Comparison of ENCODE assay signal across 9 mouse cellular contexts in genomic region chr11:4882892-4883627, GRCm38 (mm10). TPM values are rescaled to one million over a fixed set of nuclear protein-coding genes. Genes with fewer than 3 reads are reported as not detected.
DNase-seq lines count a peak whose midpoint lies in the region; ATAC-seq lines count a peak whose summit lies in the region.
"Had no signal": no experiment of that assay in that cellular context is flagged by ENCODE, and none has a peak within 500 bp of the region (broad histone marks: within the 10 kb centered on the region; RNA-seq: fewer than 3 reads in every experiment).

No protein-coding gene starts in this region.

- H3K4me3 ChIP-seq in midbrain, embryonic 15.5 days, result no peak overlapping the region
- no peak overlapping the region for H3K4me3 ChIP-seq in midbrain, embryonic 10.5 days
- peak overlapping the region; percentile 2; the same call in 1 of the 2 replicates for H3K4me3 ChIP-seq in liver, embryonic 13.5 days (replicated peaks)

- ATAC-seq in midbrain, embryonic 15.5 days (replicated peaks), result 0 out of 2 replicates have a peak, but pooled peaks have one; percentile 33
- ATAC-seq in liver, embryonic 13.5 days (ENCODE audit: low read depth), result peak; percentile 83

- 62% methylated on average over 14 of the region's 14 CpGs for whole genome bisulfite sequencing in midbrain, embryonic 15.5 days
- WGBS in midbrain, embryonic 10.5 days, result 53% methylated on average over 14 of the region's 14 CpGs
- 54% methylated on average over 14 of the region's 14 CpGs for WGBS in liver, embryonic 13.5 days (ENCODE audit: insufficient replicate concordance)

- no peaks in the 10 kb centered on the region for H3K27me3 ChIP-seq in midbrain, embryonic 15.5 days (replicated peaks)
- H3K27me3 ChIP-seq in midbrain, embryonic 10.5 days (ENCODE audit: low read depth, poor library complexity, severe bottlenecking), result no peaks in the 10 kb centered on the region
- H3K27me3 ChIP-seq in liver, embryonic 13.5 days, result no peaks in the 10 kb centered on the region
- H3K27me3 ChIP-seq: megakaryocyte, embryonic 14.5 days had no signal

- no peak overlapping the region for H3K27ac ChIP-seq in midbrain, embryonic 15.5 days
- H3K27ac ChIP-seq in midbrain, embryonic 10.5 days (replicated peaks), result no peak overlapping the region
- H3K27ac ChIP-seq in liver, embryonic 13.5 days, result peak overlapping the region; percentile 59

- no peak overlapping the region for H3K9ac ChIP-seq in midbrain, embryonic 15.5 days
- H3K9ac ChIP-seq in liver, embryonic 13.5 days, result no peak overlapping the region

- no peaks in the 10 kb centered on the region for H3K9me3 ChIP-seq in midbrain, embryonic 15.5 days
- no peaks in the 10 kb centered on the region for H3K9me3 ChIP-seq in midbrain, embryonic 10.5 days (replicated peaks)
- H3K9me3 ChIP-seq in liver, embryonic 13.5 days (replicated peaks), result no peaks in the 10 kb centered on the region
- H3K9me3 ChIP-seq: megakaryocyte, embryonic 14.5 days had no signal

- H3K4me2 ChIP-seq in midbrain, embryonic 15.5 days, result no peak overlapping the region
- H3K4me2 ChIP-seq in liver, embryonic 13.5 days, result peak overlapping the region; percentile 38; the same call in 1 of the 2 replicates

- no peaks in the 10 kb centered on the region for H3K4me1 ChIP-seq in midbrain, embryonic 15.5 days
- 0 out of 2 replicates have a peak, but pooled peaks cover 3% of the 10 kb centered on the region for H3K4me1 ChIP-seq in midbrain, embryonic 10.5 days
- peaks cover 29% of the 10 kb centered on the region for H3K4me1 ChIP-seq in liver, embryonic 13.5 days (replicated peaks)

- intact Hi-C loops in heart, postnatal 10 days (cut with DNase I), result no loop called here
- intact Hi-C loops in left cerebral cortex, postnatal 36 days (cut with DNase I), result no loop called here
- intact Hi-C loops in left cerebral cortex, postnatal 14 days (cut with DNase I), result no loop called here

- peaks cover 19% of the 10 kb centered on the region for H3K36me3 ChIP-seq in midbrain, embryonic 15.5 days (replicated peaks)
- H3K36me3 ChIP-seq in midbrain, embryonic 10.5 days, result peaks cover 49% of the 10 kb centered on the region
- H3K36me3 ChIP-seq in liver, embryonic 13.5 days, result peaks cover 16% of the 10 kb centered on the region

- DNase-seq in midbrain, embryonic 10.5 days (ENCODE audit: low spot score), result no peak
- peak; percentile 75 for DNase-seq in adrenal gland, postnatal 10 days
- DNase-seq in heart, postnatal 10 days, result peak; percentile 11 to 47
- peak; percentile 29 for DNase-seq in liver, embryonic 13.5 days
- peak; percentile 14 for DNase-seq in thymus, postnatal 25 days
- DNase-seq in left cerebral cortex, postnatal 36 days (ENCODE audit: low spot score in 2 of 2), result no peak
- DNase-seq in left cerebral cortex, postnatal 14 days (ENCODE audit: low spot score in 2 of 2), result no peak

RNA-seq across cellular contexts. Expression of gene Nipsnap1, which starts 9.3 kb away (rescaled TPM):
- polyA plus RNA-seq in midbrain, embryonic 15.5 days (2015; fragmentation: Nextera tagmentation; extraction: Ambion mirVana), result 150 and 152 TPM in 2 replicates
- 70.8 and 81.2 TPM in 2 replicates for polyA plus RNA-seq in midbrain, embryonic 10.5 days (2016; fragmentation: Nextera tagmentation; extraction: Ambion mirVana)
- 10 to 100 TPM; 46.3 to 64.4 TPM for total RNA-seq in adrenal gland, postnatal 10 days (2021)
- 1 to 10 TPM; 2.5 to 2.6 TPM for total RNA-seq in heart, postnatal 10 days (2021)
- polyA plus RNA-seq in liver, embryonic 13.5 days (2015; fragmentation: Nextera tagmentation; extraction: Ambion mirVana), result 74.2 and 81.4 TPM in 2 replicates
- 10 to 100 TPM; 85.0 to 90.8 TPM for total RNA-seq in left cerebral cortex, postnatal 36 days (2021)
- 10 to 100 TPM; 89.1 to 92.0 TPM for total RNA-seq in left cerebral cortex, postnatal 14 days (2021)

RNA-seq across cellular contexts. Expression of gene Thoc5, which starts 12.1 kb away (rescaled TPM):
- 58.2 and 59.7 TPM in 2 replicates for polyA plus RNA-seq in midbrain, embryonic 15.5 days (2015; fragmentation: Nextera tagmentation; extraction: Ambion mirVana)
- polyA plus RNA-seq in midbrain, embryonic 10.5 days (2016; fragmentation: Nextera tagmentation; extraction: Ambion mirVana), result 54.9 and 57.9 TPM in 2 replicates
- total RNA-seq in adrenal gland, postnatal 10 days (2021), result 10 to 100 TPM; 27.3 to 28.0 TPM
- total RNA-seq in heart, postnatal 10 days (2021), result 10 to 100 TPM; 19.7 to 21.5 TPM
- 21.7 and 25.9 TPM in 2 replicates for polyA plus RNA-seq in liver, embryonic 13.5 days (2015; fragmentation: Nextera tagmentation; extraction: Ambion mirVana)
- total RNA-seq in left cerebral cortex, postnatal 36 days (2021), result 10 to 100 TPM; 35.7 to 45.4 TPM
- 10 to 100 TPM; 35.8 to 38.3 TPM for total RNA-seq in left cerebral cortex, postnatal 14 days (2021)

RNA-seq across cellular contexts. Expression of gene Nf2, which starts 33.7 kb away (rescaled TPM):
- polyA plus RNA-seq in midbrain, embryonic 15.5 days (2015; fragmentation: Nextera tagmentation; extraction: Ambion mirVana), result 63.6 and 66.8 TPM in 2 replicates
- 55.5 and 65.1 TPM in 2 replicates for polyA plus RNA-seq in midbrain, embryonic 10.5 days (2016; fragmentation: Nextera tagmentation; extraction: Ambion mirVana)
- total RNA-seq in adrenal gland, postnatal 10 days (2021), result 10 to 100 TPM; 81.1 to 88.3 TPM
- 100 to 1,000 TPM in 1 of 2 experiments, 10 to 100 TPM in 1; 97.2 to 100 TPM for total RNA-seq in heart, postnatal 10 days (2021)
- 16.7 and 22.5 TPM in 2 replicates for polyA plus RNA-seq in liver, embryonic 13.5 days (2015; fragmentation: Nextera tagmentation; extraction: Ambion mirVana)
- 10 to 100 TPM; 73.3 to 75.0 TPM for total RNA-seq in left cerebral cortex, postnatal 36 days (2021)
- total RNA-seq in left cerebral cortex, postnatal 14 days (2021), result 100 to 1,000 TPM; 100 to 104 TPM

Comparison
In these comparisons a context has a peak if more than half of its experiments do, and no peak if none do; other contexts are left out.
1. DNase-seq: peak in adrenal gland, postnatal 10 days (single experiment), heart, postnatal 10 days (2 of 2), liver, embryonic 13.5 days (single experiment) and thymus, postnatal 25 days (single experiment); none in midbrain, embryonic 10.5 days (single experiment), left cerebral cortex, postnatal 36 days (0 of 2) and left cerebral cortex, postnatal 14 days (0 of 2).
2. RNA of gene Nipsnap1, which starts 9.3 kb away (total RNA-seq): 89.1 to 92.0 TPM in left cerebral cortex, postnatal 14 days, 85.0 to 90.8 TPM in left cerebral cortex, postnatal 36 days and 46.3 to 64.4 TPM in adrenal gland, postnatal 10 days; 2.5 to 2.6 TPM in heart, postnatal 10 days; every median in the first group is over 10 times any median in the second.